Mouse (Mus musculus) liver, embryonic 11.5 days (tissue): Measurements from ENCODE around the gene Ndufb3. TPM values are rescaled to one million over a fixed set of nuclear protein-coding genes. Genes with fewer than 3 reads are reported as not detected.
"Not testable (repeated sequence)": the region's sequence is repeated elsewhere in the genome, so short reads cannot be mapped to it uniquely, and the experiment has no call there.

Source experiments
- ATAC-seq: fragments of 200-750 bp; cut with Nextera tagmentation; replicated peaks from 2 replicates; pipeline ENCODE4 v1.8.0; 2017; ENCODE audit warnings: moderate number of reproducible peaks, mild to moderate bottlenecking, moderate TSS enrichment, moderate library complexity; ENCODE audit not compliant: low FRiP score
- DNase-seq: peaks from one replicate; pipeline ENCODE4 v3.0.0-alpha.2; 2017; ENCODE audit warnings: low spot score
- H3K27ac ChIP-seq: fragments of 300-500 bp; sonication (generic); 2 replicates; pipeline ENCODE4 v1.5.1; 2014; ENCODE audit warnings: mild to moderate bottlenecking, low read depth, low read length, control low read depth
- H3K27me3 ChIP-seq: fragments of 300-500 bp; sonication (generic); replicated peaks from 2 replicates; pipeline ENCODE4 v1.6.1; 2014; ENCODE audit warnings: low read length, mixed read lengths; ENCODE audit not compliant: control insufficient read depth, insufficient read depth
- H3K36me3 ChIP-seq: fragments of 300-500 bp; sonication (generic); 2 replicates; pipeline ENCODE4 v1.6.1; 2014; ENCODE audit warnings: mild to moderate bottlenecking, low read length, moderate library complexity, mixed read lengths; ENCODE audit not compliant: control insufficient read depth, insufficient read depth
- H3K4me1 ChIP-seq: fragments of 300-500 bp; sonication (generic); replicated peaks from 2 replicates; pipeline ENCODE4 v1.6.1; 2014; ENCODE audit warnings: low read length, mixed read lengths; ENCODE audit not compliant: control insufficient read depth, insufficient read depth
- H3K4me2 ChIP-seq: fragments of 300-500 bp; sonication (generic); 2 replicates; pipeline ENCODE4 v1.6.1; 2014; ENCODE audit warnings: mild to moderate bottlenecking, control low read depth, moderate library complexity
- H3K4me3 ChIP-seq: fragments of 300-500 bp; sonication (generic); 2 replicates; pipeline ENCODE4 v1.5.1; 2014; ENCODE audit warnings: low read depth, low read length, control low read depth
- H3K9ac ChIP-seq: fragments of 300-500 bp; sonication (generic); 2 replicates; pipeline ENCODE4 v1.6.1; 2014; ENCODE audit warnings: low read depth, low read length, control low read depth
- H3K9me3 ChIP-seq: fragments of 300-500 bp; sonication (generic); 2 replicates; pipeline ENCODE4 v1.6.1; 2016; ENCODE audit warnings: low read length, inconsistent platforms, mixed read lengths; ENCODE audit not compliant: control insufficient read depth
- WGBS: fragments of 180-500 bp; shearing (Covaris S2); extraction: QIAGEN DNeasy Blood & Tissue Kit; methylation state at CpG from one replicate; pipeline ENCODE4 v1.1.7; 2014; 5-methylcytosine and 5-hydroxymethylcytosine counted together
- polyA plus RNA-seq: library from polyadenylated mRNA; unstranded; fragments of >200 nt; fragmentation: Nextera tagmentation; extraction: Ambion mirVana; gene quantifications from 2 replicates; pipeline ENCODE4 v1.2.1, GENCODE M21; 2014

The Ndufb3 gene
- polyA plus RNA-seq, 1 experiment from 2014 or later: 182 TPM

DNA sequence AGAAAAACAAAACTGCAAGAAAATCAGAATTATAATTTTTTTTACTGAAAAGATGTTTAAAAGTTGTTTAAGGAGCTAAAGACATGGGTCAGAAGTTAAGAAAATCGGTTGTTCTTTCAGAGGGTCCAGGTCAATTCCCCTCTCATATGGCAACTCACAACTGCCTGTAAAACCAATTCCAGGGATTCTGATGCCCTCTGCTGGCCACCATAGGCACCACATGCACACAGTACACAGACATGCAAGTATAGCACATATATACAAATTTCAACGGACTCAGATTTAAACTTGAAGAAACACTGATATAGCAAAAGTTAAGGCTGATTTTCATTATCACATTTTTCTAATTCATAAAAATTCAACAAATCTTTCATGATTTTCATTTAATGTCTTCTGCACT, 7.0 kb upstream of the Ndufb3 start:
- no peak overlapping the region for H3K9ac ChIP-seq
- 77% methylated on average over 2 of the region's 2 CpGs for WGBS
- H3K36me3 ChIP-seq: no peaks in the 10 kb centered on the region
- no peak overlapping the region for H3K27ac ChIP-seq
- H3K4me3 ChIP-seq: no peak overlapping the region
- no peaks in the 10 kb centered on the region for H3K27me3 ChIP-seq
- H3K4me2 ChIP-seq: no peak overlapping the region
- no peaks in the 10 kb centered on the region for H3K9me3 ChIP-seq
- no peaks in the 10 kb centered on the region for H3K4me1 ChIP-seq
- DNase-seq (no peak), ATAC-seq (no peak)

DNA sequence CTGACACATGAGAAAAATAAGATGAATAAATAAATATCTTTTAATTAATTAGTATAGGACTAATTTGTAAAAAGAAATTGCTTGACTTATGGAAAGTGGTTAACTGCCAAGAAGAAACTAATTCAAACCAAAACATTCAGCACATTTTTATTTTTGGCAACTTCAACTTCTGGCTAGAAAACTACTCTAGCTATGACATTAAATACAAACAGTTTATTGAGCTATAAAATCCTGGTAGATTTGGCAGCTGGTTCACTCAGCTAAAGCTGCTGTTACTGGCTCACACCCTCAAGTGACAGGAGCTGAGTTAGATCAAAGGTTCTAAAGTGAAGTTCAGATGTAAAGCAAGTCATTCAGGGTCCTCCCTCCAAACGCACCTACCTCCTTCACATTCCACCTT, 3.6 kb upstream of the Ndufb3 start:
- H3K27me3 ChIP-seq: no peaks in the 10 kb centered on the region
- WGBS: 76% methylated on average over 1 of the region's 1 CpGs
- ATAC-seq (no peak), DNase-seq (no peak)
- no peak overlapping the region for H3K4me2 ChIP-seq
- H3K4me1 ChIP-seq: no peaks in the 10 kb centered on the region; the same call in 1 of the 2 replicates
- no peaks in the 10 kb centered on the region for H3K36me3 ChIP-seq
- H3K9me3 ChIP-seq: no peaks in the 10 kb centered on the region
- H3K9ac ChIP-seq: no peak overlapping the region
- no peak overlapping the region for H3K4me3 ChIP-seq
- no peak overlapping the region for H3K27ac ChIP-seq

DNA sequence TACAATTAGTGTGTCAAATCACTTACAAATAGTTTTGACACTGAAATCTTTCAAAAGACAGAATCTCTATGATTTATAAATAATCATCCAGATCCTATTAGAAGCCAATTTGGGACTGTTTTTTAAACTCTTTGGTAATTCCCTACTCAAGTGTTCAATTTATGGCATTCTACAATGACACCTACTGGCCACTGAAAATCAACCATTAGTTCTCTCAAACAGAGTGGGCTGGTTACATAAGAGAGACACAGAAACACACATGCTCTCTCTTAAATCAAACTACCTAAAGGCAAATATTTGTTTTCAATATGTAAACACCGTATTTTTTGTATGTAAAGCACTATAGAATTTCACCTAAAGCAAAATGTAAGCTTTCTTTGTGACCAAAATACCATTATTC, 1.9 kb upstream of the Ndufb3 start:
- Histone ChIP-seq H3K27ac (no peak overlapping the region), H3K27me3 (no peaks in the 10 kb centered on the region), H3K4me1 (no peaks in the 10 kb centered on the region; the same call in 1 of the 2 replicates), H3K9ac (no peak overlapping the region), H3K4me3 (no peak overlapping the region), H3K36me3 (no peaks in the 10 kb centered on the region), H3K9me3 (no peaks in the 10 kb centered on the region), H3K4me2 (no peak overlapping the region)
- ATAC-seq (no peak), DNase-seq (no peak)
- 67% methylated on average over 1 of the region's 1 CpGs for WGBS

DNA sequence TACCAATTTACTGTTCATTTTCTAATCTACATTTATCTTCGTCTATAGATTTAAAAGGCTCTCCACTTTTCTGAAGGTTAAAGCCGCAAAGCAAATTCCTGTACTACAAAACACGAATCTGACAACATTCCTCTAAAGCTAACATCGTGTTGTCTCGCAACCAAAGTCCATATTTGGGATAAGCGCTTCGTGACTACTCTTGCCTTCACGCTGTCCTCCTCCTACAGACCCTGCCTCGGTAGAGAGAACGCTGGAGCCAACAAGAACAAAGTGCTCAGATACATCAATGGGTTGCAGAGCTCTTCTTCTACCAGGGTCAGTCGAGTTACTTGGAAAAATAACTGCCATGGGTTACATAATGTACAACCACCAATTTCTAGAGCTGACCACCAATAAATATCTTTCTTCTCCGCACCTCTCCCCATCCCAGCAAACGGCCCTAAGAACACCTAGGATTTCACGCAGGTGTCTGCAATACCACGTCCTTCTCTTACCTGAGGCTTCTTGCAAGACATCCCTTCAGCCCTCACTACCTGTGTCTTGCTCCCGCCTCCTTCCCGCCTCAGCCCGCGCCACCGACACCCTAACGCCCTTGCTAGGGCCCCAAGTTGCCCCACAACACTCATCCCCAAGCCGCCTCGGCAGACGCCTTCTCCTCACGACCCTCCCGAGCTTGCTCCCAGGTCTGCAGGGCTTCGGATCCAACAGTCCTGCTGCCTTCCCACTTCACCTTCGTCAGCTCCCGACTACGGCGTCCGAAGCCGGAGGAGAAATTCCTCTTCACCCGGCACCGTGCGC, 612 bp upstream of the Ndufb3 start:
- no peaks in the 10 kb centered on the region for H3K9me3 ChIP-seq
- H3K4me1 ChIP-seq: no peaks in the 10 kb centered on the region; the same call in 1 of the 2 replicates
- H3K4me3 ChIP-seq: peak overlapping the region; percentile 85
- no peaks in the 10 kb centered on the region for H3K36me3 ChIP-seq
- no peak for DNase-seq
- H3K4me2 ChIP-seq: peak overlapping the region; percentile 91
- WGBS: 4% methylated on average over 36 of the region's 36 CpGs
- peak overlapping the region; percentile 16; the same call in 1 of the 2 replicates for H3K27ac ChIP-seq
- peak; percentile 63 for ATAC-seq
- H3K27me3 ChIP-seq: no peaks in the 10 kb centered on the region
- H3K9ac ChIP-seq: peak overlapping the region; percentile 83

DNA sequence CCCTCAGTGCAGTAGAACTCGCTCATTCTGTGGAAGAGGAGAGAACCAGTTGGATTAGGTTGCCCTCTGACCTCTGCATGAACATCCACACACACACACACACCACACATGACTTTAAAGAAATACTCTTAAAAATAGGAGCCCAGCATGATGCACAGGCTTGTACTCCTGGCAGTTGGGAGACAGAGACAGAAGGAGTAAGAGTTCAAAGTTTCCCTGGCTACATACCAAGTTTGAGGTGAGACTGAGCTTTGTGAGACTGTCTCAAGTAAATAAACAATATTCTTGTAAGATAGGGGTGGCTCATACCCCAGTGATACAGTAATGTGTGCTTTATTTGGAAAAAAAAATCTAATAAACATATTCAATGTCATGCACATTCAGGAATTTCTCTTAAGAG, 1.3 kb downstream of the Ndufb3 start:
- 83% methylated on average over 1 of the region's 1 CpGs for WGBS
- DNase-seq (no peak), ATAC-seq (no peak)
- Histone ChIP-seq H3K9ac (no peak overlapping the region), H3K4me1 (no peaks in the 10 kb centered on the region; the same call in 1 of the 2 replicates), H3K27me3 (no peaks in the 10 kb centered on the region), H3K27ac (no peak overlapping the region), H3K4me2 (peak overlapping the region; percentile 67), H3K9me3 (no peaks in the 10 kb centered on the region), H3K4me3 (peak overlapping the region; percentile 85), H3K36me3 (no peaks in the 10 kb centered on the region)

DNA sequence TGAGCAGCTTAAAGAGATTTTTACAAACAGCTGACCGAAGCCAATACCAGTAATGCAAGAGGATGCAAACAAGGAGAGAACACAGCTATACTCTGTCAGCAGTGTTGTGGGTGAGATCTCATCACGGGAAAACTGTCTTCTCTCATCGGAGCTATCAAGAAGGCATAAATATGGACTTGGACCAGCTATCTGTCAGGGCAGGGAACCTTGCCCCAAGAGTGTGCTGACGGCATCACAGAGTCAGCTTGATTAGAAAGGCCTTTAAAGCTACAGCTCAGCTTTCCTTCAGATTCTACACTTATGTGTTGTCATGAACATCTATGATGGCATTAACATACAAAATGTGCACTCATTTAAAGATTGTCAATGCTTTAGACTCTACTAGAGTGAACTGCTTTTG, 16.5 kb downstream of the Ndufb3 start:
- DNase-seq: no peak
- ATAC-seq: no peak
- Histone ChIP-seq H3K27me3 (no peaks in the 10 kb centered on the region), H3K9ac (no peak overlapping the region), H3K4me1 (no peaks in the 10 kb centered on the region), H3K4me3 (no peak overlapping the region), H3K4me2 (no peak overlapping the region), H3K27ac (no peak overlapping the region), H3K36me3 (no peaks in the 10 kb centered on the region), H3K9me3 (no peaks in the 10 kb centered on the region)
- WGBS: 76% methylated on average over 4 of the region's 4 CpGs

DNA sequence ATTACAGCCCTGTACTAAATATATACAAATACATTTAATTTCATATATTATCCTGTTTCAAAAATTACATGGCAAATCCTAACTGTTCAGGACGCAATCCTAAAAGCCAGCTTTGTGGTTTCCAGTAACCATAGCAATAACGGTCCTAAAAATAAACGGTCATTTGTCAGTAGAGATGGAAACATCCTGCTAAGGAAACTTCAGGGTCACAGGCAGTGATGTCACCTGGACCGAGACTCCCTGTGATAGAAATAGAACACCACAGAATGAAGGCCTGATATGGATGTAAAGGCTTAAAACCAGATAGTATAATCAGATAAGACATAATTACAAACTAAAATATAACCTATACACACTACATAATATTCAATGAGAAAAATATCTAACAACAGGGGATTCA, 17.6 kb downstream of the Ndufb3 start:
- DNase-seq (no peak), ATAC-seq (no peak)
- Histone ChIP-seq H3K36me3 (no peaks in the 10 kb centered on the region), H3K27ac (no peak overlapping the region), H3K9me3 (no peaks in the 10 kb centered on the region), H3K4me1 (no peaks in the 10 kb centered on the region), H3K27me3 (no peaks in the 10 kb centered on the region), H3K4me2 (no peak overlapping the region), H3K9ac (no peak overlapping the region), H3K4me3 (no peak overlapping the region)
- WGBS: 42% methylated on average over 4 of the region's 4 CpGs

DNA sequence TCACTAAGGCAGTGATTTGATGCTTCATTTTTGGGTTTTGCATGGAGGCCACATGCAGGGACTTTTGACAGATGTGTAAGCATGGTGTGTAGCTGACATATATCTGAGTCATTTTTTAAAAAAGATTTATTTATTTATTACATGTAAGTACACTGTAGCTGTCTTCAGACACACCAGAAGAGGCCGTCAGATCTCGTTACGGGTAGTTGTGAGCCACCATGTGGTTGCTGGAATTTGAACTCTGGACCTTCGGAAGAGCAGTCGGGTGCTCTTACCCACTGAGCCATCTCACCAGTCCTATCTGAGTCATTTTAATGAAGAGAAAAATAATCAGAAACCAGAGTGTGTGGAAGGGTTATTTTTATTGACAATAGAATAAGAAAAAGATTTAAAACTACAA, 23.4 kb downstream of the Ndufb3 start:
- not testable (repeated sequence) for H3K27ac ChIP-seq, H3K4me3 ChIP-seq, H3K27me3 ChIP-seq, H3K9ac ChIP-seq, H3K9me3 ChIP-seq, H3K36me3 ChIP-seq, DNase-seq, ATAC-seq, H3K4me1 ChIP-seq, H3K4me2 ChIP-seq
- 88% methylated on average over 5 of the region's 5 CpGs for WGBS

DNA sequence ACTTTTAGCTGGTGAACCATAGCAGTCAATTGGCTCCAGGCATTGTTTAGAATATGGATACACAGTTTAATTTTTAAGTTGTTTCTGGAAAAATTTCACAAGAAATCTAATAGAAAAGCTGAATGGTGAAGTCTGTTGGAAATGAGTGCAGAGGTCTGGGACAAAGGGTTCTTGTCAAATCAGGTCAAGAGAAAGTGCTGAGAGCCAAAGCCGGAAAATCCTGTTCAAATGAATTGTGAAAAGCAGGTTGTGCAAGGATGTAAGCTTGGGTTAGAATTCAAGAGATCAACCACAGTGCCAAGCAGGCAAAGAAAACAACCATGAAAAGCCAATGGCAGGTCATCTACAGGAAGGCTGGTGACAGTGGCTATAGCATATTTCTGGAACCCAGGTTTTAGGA, 24.0 kb downstream of the Ndufb3 start:
- no peak for ATAC-seq
- H3K9ac ChIP-seq: no peak overlapping the region
- H3K27ac ChIP-seq: no peak overlapping the region
- WGBS: 79% methylated on average over 1 of the region's 1 CpGs
- no peak overlapping the region for H3K4me3 ChIP-seq
- H3K4me2 ChIP-seq: no peak overlapping the region
- H3K4me1 ChIP-seq: no peaks in the 10 kb centered on the region
- DNase-seq: no peak
- H3K36me3 ChIP-seq: no peaks in the 10 kb centered on the region
- H3K27me3 ChIP-seq: no peaks in the 10 kb centered on the region
- no peaks in the 10 kb centered on the region for H3K9me3 ChIP-seq
